Mouse (Mus musculus) intestine, embryonic 16.5 days (tissue): ENCODE measurements around the gene Bbs9. TPM values are rescaled to one million over a fixed set of nuclear protein-coding genes. Genes with fewer than 3 reads are reported as not detected.

Source experiments
- ATAC-seq: fragments of 200-750 bp; cut with Nextera tagmentation; 2 replicates; pipeline ENCODE4 v1.8.0; 2017; ENCODE audit warnings: moderate TSS enrichment, moderate library complexity
- H3K27ac ChIP-seq: fragments of 300-500 bp; sonication (generic); 2 replicates; pipeline ENCODE4 v1.5.1; 2014; ENCODE audit warnings: mild to moderate bottlenecking, low read length
- H3K27me3 ChIP-seq: fragments of 300-500 bp; sonication (generic); replicated peaks from 2 replicates; pipeline ENCODE4 v1.6.1; 2014; ENCODE audit warnings: low read length, control low read depth, mixed read lengths; ENCODE audit not compliant: control insufficient read depth, insufficient read depth
- H3K36me3 ChIP-seq: fragments of 300-500 bp; sonication (generic); 2 replicates; pipeline ENCODE4 v1.6.1; 2014; ENCODE audit warnings: low read length, control low read depth; ENCODE audit not compliant: control insufficient read depth, insufficient read depth
- H3K4me1 ChIP-seq: fragments of 300-500 bp; sonication (generic); 2 replicates; pipeline ENCODE4 v1.6.1; 2014; ENCODE audit warnings: low read length, control low read depth, mixed read lengths; ENCODE audit not compliant: control insufficient read depth, insufficient read depth
- H3K4me2 ChIP-seq: fragments of 300-500 bp; sonication (generic); 2 replicates; pipeline ENCODE4 v1.6.1; 2014; ENCODE audit warnings: low read depth, low read length, control low read depth
- H3K4me3 ChIP-seq: fragments of 300-500 bp; sonication (generic); 2 replicates; pipeline ENCODE4 v1.5.1; 2014; ENCODE audit warnings: mild to moderate bottlenecking, low read length
- H3K9ac ChIP-seq: fragments of 300-500 bp; sonication (generic); 2 replicates; pipeline ENCODE4 v1.6.1; 2014; ENCODE audit warnings: low read depth, low read length
- H3K9me3 ChIP-seq: fragments of 300-500 bp; sonication (generic); 2 replicates; pipeline ENCODE4 v1.6.1; 2016; ENCODE audit warnings: low read length, control low read depth; ENCODE audit not compliant: control insufficient read depth
- whole genome bisulfite sequencing: fragments of 180-500 bp; shearing (Covaris S2); extraction: QIAGEN DNeasy Blood & Tissue Kit; methylation state at CpG from one replicate; pipeline ENCODE4 v1.1.7; 2014; 5-methylcytosine and 5-hydroxymethylcytosine counted together
- polyA plus RNA-seq: library from polyadenylated mRNA; unstranded; fragments of >200 nt; fragmentation: Nextera tagmentation; extraction: Ambion mirVana; gene quantifications from 2 replicates; pipeline ENCODE4 v1.2.1, GENCODE M21; 2015

The Bbs9 gene
- polyA plus RNA-seq, 1 experiment from 2014 or later: 12.6 TPM

GRCm38 (mm10) chr9:22686765-22687472 is 211.4 kb downstream of the Bbs9 start:
- Histone ChIP-seq H3K9ac (no peak overlapping the region), H3K9me3 (no peaks in the 10 kb centered on the region), H3K4me1 (no peaks in the 10 kb centered on the region), H3K4me3 (no peak overlapping the region), H3K27ac (no peak overlapping the region), H3K4me2 (no peak overlapping the region), H3K36me3 (no peaks in the 10 kb centered on the region), H3K27me3 (no peaks in the 10 kb centered on the region)
- no peak for ATAC-seq
- 77% methylated on average over 6 of the region's 6 CpGs for WGBS

GRCm38 (mm10) chr9:22690234-22690633 is 214.7 kb downstream of the Bbs9 start:
- 66% methylated on average over 7 of the region's 7 CpGs for WGBS

GRCm38 (mm10) chr9:22695392-22695791 is 219.9 kb downstream of the Bbs9 start:
- Histone ChIP-seq H3K27me3 (no peaks in the 10 kb centered on the region), H3K36me3 (no peaks in the 10 kb centered on the region), H3K27ac (no peak overlapping the region), H3K4me1 (no peaks in the 10 kb centered on the region), H3K9me3 (no peaks in the 10 kb centered on the region), H3K9ac (no peak overlapping the region), H3K4me2 (no peak overlapping the region), H3K4me3 (no peak overlapping the region)
- ATAC-seq: no peak
- WGBS: 90% methylated on average over 4 of the region's 4 CpGs

More at GRCm38 (mm10) chr9:22690234-22690633, 214.7 kb downstream of the Bbs9 start:
- H3K36me3 ChIP-seq: no peaks in the 10 kb centered on the region
- H3K9me3 ChIP-seq: no peaks in the 10 kb centered on the region
- H3K27me3 ChIP-seq: no peaks in the 10 kb centered on the region
- no peak overlapping the region for H3K27ac ChIP-seq
- no peaks in the 10 kb centered on the region for H3K4me1 ChIP-seq
- H3K9ac ChIP-seq: no peak overlapping the region
- no peak for ATAC-seq
- H3K4me2 ChIP-seq: no peak overlapping the region
- H3K4me3 ChIP-seq: no peak overlapping the region

DNA sequence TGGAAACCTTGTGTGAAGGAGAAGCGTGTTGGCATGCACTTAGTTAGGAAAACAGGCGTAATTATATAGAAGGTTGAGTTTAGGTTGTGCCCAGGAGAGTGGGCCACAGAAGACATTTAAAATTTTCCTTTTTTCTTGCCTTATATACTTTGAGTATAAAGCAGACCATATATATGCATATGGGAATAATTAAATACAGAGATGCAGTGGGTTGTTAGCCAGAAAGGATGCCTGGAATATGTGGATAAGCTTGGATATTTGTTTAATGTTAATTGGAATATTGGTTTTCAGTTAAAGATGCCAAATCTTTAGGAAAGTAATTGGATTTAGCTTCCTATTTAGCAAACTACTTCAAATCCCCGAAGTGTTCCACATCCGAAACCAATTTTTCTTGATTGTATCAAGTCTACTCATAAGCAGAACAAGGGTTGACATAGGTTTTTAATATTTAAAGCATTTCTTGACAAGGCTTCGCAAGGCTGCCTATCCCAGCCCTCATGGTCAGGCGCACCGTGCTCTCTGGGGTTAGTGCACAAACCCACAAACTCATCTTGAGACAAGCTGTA is 221.4 kb downstream of the Bbs9 start:
- no peak overlapping the region for H3K9ac ChIP-seq
- no peak for ATAC-seq
- no peaks in the 10 kb centered on the region for H3K36me3 ChIP-seq
- H3K4me3 ChIP-seq: no peak overlapping the region
- H3K4me2 ChIP-seq: no peak overlapping the region
- 92% methylated on average over 7 of the region's 7 CpGs for WGBS
- no peaks in the 10 kb centered on the region for H3K9me3 ChIP-seq
- H3K27ac ChIP-seq: no peak overlapping the region
- H3K27me3 ChIP-seq: no peaks in the 10 kb centered on the region
- no peaks in the 10 kb centered on the region for H3K4me1 ChIP-seq

DNA sequence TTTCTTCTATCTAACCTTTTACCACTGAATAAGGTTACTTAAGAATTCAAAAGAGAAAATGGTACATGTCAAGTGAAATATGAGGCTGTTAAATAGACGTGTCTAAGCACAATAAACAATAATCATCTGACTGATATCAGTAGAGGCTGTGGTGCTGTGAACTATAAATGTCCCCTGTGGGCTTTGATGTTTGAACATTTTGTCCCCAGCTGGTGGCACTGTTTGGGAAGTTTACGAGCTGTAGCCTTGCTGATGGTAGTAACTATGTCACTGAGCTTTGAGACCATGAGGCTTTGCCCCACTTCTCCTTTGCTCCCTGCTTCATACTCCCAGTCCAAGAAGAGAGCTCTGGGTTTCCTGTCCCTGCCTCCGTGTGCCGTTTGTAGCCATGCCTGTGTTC is 222.3 kb downstream of the Bbs9 start:
- no peak for ATAC-seq
- H3K4me1 ChIP-seq: no peaks in the 10 kb centered on the region
- no peak overlapping the region for H3K9ac ChIP-seq
- no peaks in the 10 kb centered on the region for H3K36me3 ChIP-seq
- H3K4me2 ChIP-seq: no peak overlapping the region
- H3K27me3 ChIP-seq: no peaks in the 10 kb centered on the region
- no peak overlapping the region for H3K4me3 ChIP-seq
- H3K27ac ChIP-seq: no peak overlapping the region
- 45% methylated on average over 4 of the region's 4 CpGs for WGBS
- H3K9me3 ChIP-seq: no peaks in the 10 kb centered on the region

GRCm38 (mm10) chr9:22698501-22698900 is 223.0 kb downstream of the Bbs9 start:
- Histone ChIP-seq H3K9me3 (no peaks in the 10 kb centered on the region), H3K27ac (no peak overlapping the region), H3K9ac (no peak overlapping the region), H3K27me3 (no peaks in the 10 kb centered on the region), H3K4me3 (no peak overlapping the region), H3K4me2 (no peak overlapping the region), H3K4me1 (no peaks in the 10 kb centered on the region), H3K36me3 (no peaks in the 10 kb centered on the region)
- no peak for ATAC-seq
- 30% methylated on average over 1 of the region's 1 CpGs for WGBS

GRCm38 (mm10) chr9:22702065-22702611 is 226.6 kb downstream of the Bbs9 start:
- no peak for ATAC-seq

GRCm38 (mm10) chr9:22702812-22703367 is 227.4 kb downstream of the Bbs9 start:
- Histone ChIP-seq H3K9ac (no peak overlapping the region), H3K27ac (no peak overlapping the region), H3K9me3 (no peaks in the 10 kb centered on the region), H3K4me3 (no peak overlapping the region), H3K36me3 (no peaks in the 10 kb centered on the region), H3K4me2 (no peak overlapping the region), H3K4me1 (no peaks in the 10 kb centered on the region), H3K27me3 (no peaks in the 10 kb centered on the region)
- no peak for ATAC-seq
- WGBS: 72% methylated on average over 4 of the region's 4 CpGs

More at GRCm38 (mm10) chr9:22702065-22702611, 226.6 kb downstream of the Bbs9 start:
- Histone ChIP-seq H3K9ac (no peak overlapping the region), H3K9me3 (no peaks in the 10 kb centered on the region), H3K4me3 (no peak overlapping the region), H3K36me3 (no peaks in the 10 kb centered on the region), H3K27ac (no peak overlapping the region), H3K27me3 (no peaks in the 10 kb centered on the region), H3K4me1 (no peaks in the 10 kb centered on the region), H3K4me2 (no peak overlapping the region)
- 80% methylated on average over 1 of the region's 1 CpGs for WGBS

- H3K27ac ChIP-seq: no peak overlapping the region
- H3K36me3 ChIP-seq: no peaks in the 10 kb centered on the region
- no peaks in the 10 kb centered on the region for H3K9me3 ChIP-seq
- no peak overlapping the region for H3K4me2 ChIP-seq
- H3K9ac ChIP-seq: no peak overlapping the region
- WGBS: 92% methylated on average over 2 of the region's 2 CpGs
- H3K4me1 ChIP-seq: no peaks in the 10 kb centered on the region
- no peak for ATAC-seq
- no peak overlapping the region for H3K4me3 ChIP-seq
- H3K27me3 ChIP-seq: no peaks in the 10 kb centered on the region
These were observed 228.0 kb downstream of the Bbs9 start for GRCm38 (mm10) chr9:22703541-22703940.
